Mouse (Mus musculus) mouse trophoblast stem cell (cell line): ENCODE results near the gene Galt.

Experiments
- in situ Hi-C, 2 experiments: fragments of 300-500 bp; cut with MseI, MboI; formaldehyde crosslinking; loops; 2 replicates in 1 of 2; 3 replicates in 1 of 2; pipeline ENCODE4 v1.15.1; 2025

Galt gene

DNA sequence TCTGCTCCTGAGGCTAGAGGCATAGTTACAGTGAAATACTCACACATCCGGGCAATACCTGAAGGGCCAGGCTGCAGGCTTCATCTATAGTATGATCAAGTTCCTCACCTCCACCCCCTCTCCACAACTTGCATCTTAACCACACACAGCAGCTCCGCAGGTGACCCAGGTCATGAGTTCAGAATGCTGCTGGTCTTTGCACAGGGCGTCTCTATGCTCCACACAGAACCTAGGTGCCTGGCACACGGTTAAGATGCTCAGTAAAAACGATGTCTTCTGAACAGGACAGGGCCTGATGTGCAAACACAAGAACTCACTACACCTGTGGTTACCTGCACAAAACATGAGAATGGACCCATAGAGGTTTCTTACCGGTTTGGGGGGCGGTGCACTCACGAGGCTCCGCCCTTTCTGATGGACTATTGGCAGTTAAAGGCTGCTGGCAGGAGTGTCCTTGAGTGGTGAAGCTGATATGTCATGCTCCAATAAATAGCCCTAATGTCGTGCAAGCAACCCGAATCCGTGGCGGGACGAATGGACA, at the start of gene Galt:
Galt (plus strand) TSS at position 432 of the 541 bp plus-strand sequence.
- in situ Hi-C loops, result no loop called here

DNA sequence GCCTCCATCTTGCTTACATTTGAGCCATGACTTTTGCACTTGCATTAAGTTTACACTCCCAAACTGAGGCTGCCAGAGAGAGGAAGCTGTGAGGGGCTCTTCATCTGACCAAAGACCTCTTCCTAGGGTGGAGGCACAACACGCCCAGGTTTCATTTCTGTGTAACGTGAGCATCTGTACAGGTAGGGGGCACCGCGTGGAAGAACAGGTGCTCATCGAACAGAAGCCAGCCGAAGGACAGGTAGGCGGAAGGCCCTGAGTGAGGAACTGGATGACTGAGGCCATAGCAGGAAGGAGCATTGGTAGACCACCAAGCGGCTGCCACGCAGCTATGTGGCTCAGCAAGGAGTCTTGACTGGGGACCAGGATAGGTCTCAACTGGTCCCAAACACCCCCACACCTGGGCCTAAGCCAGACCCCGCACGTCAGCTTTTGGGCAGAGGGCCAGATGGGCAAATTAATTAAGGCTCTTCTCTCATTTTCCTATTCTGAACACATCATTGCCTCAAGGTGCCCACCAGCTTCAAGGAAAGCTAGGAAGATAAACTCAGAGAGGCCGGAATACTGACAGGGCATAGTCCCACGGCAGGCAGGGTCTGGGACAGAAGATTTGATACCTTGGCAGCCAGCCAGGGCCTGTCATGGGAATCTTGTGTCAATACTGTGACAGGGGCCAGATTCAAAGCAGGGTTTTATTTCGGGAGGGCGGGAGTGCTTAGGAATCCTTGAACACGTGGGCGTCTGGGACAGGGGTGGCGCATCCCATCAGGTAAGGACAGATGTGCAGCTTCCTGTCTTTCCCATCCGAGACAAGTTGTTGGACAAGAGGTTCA, 48.9 kb upstream of the Galt start:
- in situ Hi-C loops, result loop anchor here (5.0 to 10.0 kb wide), 2 partner anchors 49 to 151 kb away; no protein-coding TSS in a partner anchor

DNA sequence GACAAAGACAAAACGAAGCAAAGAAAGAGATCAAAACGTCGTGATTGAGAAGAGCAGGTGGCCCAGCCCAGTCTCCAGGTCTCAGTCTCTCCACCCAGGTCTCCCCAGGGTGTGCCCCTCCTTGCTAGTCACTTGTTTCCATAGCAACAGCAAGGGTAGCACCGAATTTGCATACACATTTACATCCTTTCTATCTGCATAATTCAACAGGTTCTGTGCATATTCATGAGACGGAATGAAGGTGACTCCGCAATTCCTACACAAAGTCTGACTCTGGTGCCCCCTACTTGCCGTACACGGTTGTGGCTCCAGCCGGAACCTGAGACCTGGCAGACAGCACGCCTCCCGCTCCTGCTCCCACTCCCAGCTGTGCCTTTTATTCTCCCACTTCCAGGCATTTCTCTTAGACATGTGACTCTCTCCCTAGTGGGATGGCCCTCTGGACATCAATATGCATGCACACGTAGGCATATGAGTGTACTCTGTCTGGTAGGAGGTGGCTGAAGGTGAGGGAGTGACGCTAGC, 48.0 kb upstream of the Galt start:
- in situ Hi-C loops, result loop anchor here (5.0 to 10.0 kb wide), 2 partner anchors 50 to 152 kb away; no protein-coding TSS in a partner anchor

DNA sequence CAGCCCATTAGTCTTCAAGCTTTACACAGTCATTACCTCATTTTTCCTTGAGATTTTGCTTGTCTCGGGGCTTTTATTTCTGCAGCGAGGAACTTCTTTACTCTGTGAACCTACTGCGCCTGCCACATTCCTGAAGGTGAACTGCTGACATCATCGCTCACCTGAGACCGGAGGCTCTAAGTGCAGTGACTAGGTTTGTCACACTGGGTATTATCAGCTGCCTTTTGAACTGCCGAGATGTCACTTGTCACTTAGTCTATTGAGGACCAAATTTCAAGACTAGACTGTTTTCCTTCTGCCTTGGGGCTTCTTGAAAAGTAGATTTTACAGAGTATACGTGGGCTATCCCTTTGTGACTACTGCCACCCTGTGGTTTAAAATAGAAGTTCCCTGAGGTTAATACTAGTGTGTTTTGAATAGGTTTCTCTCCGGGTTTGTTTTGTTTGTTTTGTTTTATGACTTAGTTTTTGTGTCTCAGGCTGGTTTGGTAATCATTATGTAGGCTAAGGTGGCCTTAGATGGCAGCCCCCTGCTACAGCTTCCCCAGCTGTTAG, 46.8 kb upstream of the Galt start:
- in situ Hi-C loops, result loop anchor here (5.0 to 10.0 kb wide), 2 partner anchors 51 to 153 kb away; no protein-coding TSS in a partner anchor

DNA sequence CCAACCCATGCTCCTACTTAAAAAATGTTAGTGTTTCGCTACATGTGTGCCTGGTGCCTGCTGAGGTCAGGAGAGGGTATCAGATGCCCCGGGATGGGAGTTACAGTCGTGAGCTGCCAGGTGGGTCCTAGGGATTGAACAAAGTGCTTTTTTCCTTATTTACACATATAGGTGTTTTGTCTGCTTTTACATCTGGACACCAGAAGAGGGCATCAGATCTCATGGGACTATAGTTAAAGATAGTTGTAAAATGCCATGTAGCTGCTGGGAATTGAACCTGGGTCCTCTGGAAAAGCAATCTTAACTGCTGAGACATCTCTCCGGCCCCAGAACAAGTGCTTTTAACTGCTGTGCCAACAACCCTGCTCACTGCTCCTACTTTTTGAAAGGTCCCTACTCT, 44.8 kb upstream of the Galt start:
- in situ Hi-C loops, result no loop called here

DNA sequence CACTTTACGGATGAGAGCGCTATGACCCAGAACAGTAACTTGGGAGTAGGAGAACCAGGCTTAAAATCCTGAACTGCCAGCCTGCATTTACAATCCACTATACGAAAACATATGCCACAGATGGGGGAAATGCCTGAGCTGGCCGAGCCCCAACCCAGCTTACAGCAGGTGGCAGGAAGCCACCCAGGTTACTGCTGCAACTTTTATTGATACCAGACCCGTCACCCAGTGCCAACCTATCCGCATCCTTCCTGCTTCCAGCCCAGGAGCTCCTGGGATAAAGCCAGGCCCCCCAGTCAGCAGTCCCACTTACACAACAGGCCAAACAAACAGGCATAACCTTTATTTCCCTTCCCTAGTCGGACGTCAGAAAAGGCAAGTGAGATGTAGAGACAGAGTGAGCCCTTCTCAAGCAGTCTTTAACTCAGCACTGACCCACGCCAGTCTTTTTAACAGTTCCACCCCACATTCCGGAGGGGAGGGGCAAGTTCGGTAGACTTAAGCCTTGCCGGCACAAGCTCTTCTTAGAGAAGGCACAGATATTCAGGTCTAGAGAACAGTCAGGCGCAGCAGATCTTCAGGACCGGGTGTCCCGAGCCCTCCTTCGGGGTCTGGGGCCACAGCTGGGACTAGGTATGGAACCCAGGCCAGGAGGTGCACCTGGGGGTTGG, 43.2 kb upstream of the Galt start:
- in situ Hi-C loops, result no loop called here

DNA sequence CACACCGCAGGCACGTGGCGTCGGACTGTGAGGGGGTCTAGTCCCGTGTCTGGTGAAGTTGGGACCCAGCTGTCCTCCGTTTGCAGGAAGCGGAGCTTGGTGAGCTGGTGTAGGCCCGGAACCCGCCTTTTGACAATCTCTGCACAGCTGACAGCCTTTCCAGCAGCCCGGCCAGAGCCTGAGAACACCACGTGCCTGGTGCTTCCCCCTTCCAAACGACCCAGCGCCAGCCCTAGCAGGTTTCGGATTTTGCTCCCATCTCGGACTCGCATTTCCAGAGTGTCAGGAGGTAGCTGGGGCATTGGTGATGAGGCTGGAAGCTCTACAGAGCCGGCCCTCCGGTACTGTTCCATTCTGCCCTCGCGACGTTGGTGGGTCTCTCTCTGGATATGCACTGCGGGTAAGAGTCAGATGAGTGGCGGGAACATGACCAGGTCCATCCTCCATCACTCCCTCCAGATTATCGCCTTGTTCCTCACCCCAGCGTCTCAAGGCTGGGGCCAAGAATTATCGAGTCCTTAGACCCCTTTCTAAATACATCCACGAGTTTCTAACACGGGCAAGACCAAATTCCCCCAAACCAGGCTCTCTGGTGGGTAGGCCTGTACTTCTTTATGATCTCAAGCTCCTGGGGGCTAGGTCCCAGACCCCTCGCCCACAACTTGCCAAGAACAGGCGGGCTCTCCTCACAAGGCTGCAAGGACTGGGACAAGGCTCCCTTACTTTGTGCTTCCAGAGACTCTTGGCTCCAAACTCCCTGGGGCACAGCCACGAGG, 42.4 kb upstream of the Galt start:
- in situ Hi-C loops, result no loop called here

DNA sequence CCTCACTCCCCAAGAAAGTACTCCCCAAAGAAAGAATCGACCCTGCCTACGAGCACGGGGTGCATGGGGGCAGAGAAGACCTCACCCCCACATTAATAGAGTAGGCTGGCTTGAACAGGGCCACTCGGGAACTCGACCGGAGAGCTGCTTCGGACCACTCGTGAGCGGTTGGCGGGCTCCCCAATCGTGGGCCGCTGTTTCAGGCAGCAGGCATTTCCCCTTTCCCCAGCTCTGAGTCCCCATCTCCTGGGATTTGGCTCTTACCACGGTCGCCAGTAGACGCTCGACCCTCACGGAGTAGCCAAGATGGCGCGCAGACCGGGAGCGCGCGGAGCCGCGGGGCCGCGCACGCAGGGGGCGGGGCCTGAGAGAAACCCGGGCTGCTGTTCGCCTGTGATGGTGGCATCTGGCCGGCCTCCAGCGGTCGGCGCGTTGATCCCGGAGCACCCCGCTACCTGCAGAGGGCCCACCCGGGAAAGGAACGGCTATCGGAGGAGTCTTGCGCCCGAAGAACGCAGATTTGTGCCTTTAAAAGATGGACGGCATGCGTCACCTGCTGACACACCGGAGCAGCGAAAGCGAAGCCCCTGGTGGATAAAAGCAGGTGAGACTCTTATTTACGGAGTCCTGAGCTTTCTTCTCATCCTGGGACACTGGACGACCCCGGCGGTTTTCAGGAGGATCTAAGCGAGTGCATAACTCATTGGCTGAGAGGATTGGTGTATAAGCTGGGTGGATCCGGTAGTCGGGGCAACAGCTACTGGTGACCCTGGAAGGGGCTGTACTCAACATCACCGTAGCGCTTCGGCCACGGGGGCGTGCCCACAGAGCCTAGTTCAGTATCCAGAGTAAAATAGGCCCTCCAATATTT, 41.6 kb upstream of the Galt start, which contains the start of gene Rpp25l:
Rpp25l (minus strand) TSS at position 338 of the 871 bp plus-strand sequence.
- in situ Hi-C loops, result no loop called here

DNA sequence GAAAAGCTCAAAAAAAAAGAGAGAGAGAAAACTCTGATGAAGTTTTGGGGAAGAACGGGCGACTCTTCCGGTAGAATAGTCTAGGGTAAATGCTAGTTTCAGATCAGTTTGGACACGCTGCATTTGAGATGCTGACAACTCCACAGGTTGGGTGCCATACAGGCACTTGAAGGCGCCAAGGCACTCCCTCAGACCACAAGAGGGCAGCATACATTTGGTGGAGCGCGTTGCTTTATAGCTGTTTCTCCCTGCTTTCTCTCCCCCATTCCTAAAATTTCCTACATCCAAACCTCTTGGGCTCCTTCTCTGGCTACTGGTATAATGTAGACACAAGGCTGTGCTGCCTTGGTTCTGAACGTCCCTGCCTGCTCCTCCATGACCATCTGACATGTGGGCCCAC, 40.8 kb upstream of the Galt start:
- in situ Hi-C loops, result no loop called here

DNA sequence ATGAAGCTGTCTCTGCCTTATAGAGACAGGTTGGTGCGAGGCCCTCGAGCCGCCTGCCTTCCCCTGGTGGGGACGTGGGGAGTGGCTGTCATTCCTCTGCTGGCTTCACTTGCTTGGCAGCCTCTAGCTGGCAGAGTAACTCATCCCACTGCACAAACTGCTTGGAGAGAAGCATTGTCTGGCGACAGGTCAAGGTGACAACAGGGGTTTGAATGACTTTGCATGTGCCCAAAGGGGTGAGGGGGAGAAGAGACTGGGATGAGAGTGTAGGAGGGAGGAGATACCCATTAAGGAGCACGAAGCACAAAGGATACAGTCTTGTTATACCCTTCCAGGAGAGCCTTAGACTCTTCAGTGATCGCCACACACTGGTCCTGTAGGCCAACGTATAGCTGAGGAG, 39.9 kb upstream of the Galt start:
- in situ Hi-C loops, result no loop called here

DNA sequence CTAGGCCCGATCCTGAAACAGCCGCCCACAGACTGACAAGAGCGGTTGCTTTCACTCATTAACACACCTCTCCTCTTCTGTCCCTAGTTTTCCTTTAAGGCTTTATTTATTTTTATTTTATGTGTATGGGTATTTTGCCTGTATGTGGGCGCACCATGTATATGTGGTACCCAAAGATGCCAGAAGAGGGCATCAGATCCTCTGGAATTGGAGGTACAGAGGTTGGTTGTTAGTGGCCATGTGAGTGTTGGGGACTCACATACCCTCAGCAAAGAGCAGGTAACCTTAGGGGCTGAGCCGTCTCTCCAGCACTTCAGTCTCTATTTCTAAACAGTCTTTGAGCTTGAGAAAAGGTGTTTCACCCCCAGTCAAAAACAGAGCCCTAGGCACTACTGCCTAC, 39.4 kb upstream of the Galt start:
- in situ Hi-C loops, result no loop called here

DNA sequence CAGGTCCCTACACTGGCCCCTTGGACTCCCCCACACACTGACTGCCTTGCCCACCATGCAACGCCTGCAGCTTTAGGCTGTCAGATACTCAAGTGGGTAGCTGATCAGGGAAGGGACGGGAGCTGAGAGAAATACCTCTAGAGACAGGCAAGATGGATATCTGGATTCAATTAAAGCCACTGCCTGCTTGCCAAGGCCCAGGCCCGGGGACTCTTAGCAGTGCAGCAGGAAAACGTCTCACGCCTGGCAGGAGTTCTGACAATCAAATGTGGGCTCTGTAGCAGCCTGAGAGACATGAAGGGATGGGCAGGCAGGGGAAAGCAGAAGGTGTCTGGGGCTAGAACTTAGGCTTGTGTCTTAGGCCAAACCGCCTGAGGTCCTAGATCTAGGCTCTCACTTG, 38.2 kb upstream of the Galt start:
- in situ Hi-C loops, result no loop called here

DNA sequence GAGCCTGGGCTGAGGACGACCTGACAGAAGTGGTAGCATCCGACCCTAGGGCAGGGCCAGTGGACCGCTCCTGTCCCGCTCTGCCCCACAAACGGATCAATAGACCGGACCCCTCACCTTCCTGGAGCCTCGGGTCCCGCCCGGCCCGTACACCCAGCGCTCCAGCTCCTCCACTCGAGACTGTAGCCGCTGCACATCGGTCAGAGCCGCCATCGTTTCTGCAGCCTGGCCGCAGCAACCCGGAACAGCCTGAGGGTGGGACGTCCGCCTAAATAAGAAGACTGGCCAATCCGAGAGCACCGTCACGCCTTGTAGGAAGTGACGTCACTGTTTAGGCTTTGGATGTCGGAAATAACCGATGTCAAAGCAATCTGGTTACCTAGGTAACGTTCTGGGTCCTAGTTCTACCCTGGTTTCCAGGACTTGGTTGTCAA, 32.1 kb upstream of the Galt start, which contains the start of gene Dctn3:
Dctn3 (minus strand) TSS at position 253 of the 434 bp plus-strand sequence.
- in situ Hi-C loops, result no loop called here

DNA sequence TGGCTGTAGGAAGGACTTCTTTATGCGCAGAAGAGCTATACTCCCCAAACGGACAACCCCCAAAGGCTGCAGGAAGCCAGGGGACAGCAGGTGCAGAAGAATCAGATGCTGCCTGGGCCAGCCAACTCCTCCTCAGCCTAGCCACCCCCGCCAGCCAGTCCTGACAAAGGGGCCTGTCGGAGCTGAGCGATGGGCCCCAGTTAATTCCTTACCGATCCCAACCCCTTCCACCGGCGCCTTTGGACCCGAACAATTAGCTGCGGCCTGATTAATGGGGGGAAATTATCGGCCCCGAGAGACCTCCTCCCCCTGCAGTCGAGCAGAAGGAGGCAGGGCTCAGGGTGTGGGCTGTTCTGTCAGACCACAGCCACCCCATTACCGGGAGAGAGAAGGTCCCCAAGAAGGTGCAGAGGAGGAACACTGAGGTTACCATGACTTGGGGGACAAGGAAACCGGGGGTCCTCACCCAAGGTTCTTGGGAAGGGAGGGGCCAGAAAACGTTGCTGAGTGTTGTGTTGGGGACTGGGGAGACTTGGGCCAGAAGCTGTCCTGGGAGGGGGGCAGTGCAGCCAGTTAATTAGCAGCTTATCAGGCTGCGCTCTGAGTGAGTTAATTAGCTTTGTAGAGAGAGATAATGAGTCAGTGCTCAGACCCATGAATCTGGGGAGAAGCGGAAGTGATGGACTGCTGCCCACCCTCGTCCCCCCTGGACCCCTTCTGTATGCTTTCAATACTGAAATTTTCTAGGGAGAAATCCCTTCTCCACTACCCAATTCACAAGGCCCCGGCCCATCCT, 28.0 kb upstream of the Galt start:
- in situ Hi-C loops, result no loop called here

DNA sequence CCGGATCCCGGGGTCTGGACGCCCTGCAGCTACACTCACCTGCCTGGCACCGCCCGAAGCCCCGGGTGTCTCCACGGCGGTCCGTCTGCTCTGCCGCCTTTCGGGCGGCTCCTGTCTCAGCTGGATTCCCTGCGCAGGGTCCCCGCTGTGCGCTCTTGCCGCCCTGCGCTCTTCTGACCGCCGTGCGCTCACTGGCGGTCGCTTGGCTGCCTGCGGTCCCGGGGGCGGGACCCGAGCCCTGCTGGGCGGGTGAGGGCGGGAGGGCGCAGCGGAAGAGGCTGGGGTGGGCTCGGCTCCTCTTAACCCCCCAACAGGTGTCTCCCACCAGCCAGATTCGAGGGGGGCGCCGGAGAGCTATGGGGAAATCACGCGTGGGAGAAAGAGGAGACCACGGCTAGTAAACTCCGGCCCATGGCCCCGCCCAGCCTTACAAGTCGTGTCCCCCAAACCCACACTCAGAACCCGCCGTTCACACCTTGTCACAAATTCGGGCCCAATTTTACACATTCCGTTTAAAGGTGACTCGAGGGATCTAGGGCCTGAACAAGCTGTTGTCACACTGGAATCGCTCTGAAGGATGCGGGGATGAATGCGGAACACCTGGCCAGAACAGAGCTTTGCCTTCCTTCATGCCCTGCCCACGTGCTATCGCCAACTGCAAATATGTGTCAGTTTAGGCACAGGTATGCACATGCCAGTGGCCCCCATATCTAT, 23.8 kb upstream of the Galt start, which contains the start of gene Arid3c:
Arid3c (minus strand) TSS at position 91 of the 714 bp plus-strand sequence.
- in situ Hi-C loops, result no loop called here

DNA sequence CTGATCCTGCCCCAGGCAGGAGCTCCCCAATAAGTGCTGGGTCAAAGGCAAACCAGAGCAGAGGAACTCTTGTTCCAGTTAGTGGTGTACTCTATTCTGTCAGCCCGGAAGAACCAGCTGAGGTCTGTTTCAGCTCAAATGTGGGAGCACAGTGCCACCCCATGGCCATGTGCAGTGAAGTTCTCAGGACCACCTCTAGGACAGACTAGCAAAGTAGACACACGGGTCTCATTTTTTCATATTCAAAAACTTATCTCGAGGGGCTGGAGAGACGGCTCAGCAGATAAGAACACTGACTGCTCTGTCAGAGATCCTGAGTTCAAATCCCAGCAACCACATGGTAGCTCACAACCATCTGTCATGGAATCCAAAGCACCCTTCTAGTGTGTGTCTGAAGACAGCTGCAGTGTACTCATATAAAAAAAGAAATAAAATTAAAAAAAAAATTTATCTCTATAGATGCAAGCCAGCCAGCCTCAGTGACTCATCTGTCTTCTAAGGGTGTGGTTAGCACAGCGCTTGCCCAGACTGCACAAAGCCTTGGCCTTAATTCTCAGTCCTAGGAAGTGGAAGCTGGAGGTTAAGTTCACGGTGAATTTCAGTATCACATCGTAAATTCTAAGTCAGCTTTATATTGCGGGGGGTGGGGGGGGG, 17.3 kb upstream of the Galt start:
- in situ Hi-C loops, result no loop called here

DNA sequence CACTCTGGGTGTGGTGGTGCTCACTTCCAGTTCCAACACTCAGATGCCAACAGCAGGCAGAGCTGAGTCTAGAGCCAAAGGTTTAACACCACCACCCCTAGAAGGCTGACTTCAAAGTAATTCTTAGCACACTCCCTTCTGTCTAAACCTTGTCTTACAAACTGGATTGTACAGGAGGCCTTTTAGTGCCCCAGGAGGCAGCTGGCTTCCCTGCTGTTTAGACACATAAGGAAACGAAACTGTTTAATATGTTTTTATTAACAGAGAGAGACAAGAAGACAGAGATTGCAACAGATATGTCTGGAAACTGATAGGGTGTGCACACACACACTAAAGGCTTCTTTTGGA, 16.8 kb upstream of the Galt start:
- in situ Hi-C loops, result no loop called here

DNA sequence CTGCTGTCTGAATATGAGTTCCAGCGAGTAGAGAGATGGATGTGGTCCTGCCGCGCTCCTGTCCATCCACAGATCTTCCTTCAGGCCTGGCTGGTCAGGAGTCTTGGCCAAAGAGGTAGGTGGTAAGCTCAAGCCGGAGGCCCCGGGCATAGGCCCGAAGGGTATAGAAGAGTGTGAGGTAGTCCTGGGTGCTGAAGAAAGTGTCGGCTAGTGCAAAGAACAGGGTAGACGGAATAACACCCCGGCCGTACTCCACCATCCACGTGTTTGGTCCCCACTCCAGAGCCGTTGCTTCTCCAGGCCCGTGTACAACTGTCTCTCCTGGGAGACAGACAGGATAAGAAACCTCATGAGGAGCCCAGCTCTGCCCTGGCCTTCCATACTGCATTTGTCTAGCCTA, 15.8 kb upstream of the Galt start:
- in situ Hi-C loops, result no loop called here
